Mouse (Mus musculus) heart, adult 2 months (tissue): ENCODE measurements around the gene Hs6st3.

Experiments
- CTCF ChIP-seq: fragments of 200-600 bp; IDR thresholded peaks from 2 replicates; pipeline ENCODE4 v1.8.1; 2022; ENCODE audit warnings: antibody characterized with exemption, mild to moderate bottlenecking, moderate library complexity
- POLR2A ChIP-seq: fragments of 200-500 bp; IDR thresholded peaks from 2 replicates; pipeline ENCODE4 v1.6.1; 2011; ENCODE audit warnings: mild to moderate bottlenecking, low read depth, low read length, control low read depth; ENCODE audit not compliant: insufficient read depth

DNA sequence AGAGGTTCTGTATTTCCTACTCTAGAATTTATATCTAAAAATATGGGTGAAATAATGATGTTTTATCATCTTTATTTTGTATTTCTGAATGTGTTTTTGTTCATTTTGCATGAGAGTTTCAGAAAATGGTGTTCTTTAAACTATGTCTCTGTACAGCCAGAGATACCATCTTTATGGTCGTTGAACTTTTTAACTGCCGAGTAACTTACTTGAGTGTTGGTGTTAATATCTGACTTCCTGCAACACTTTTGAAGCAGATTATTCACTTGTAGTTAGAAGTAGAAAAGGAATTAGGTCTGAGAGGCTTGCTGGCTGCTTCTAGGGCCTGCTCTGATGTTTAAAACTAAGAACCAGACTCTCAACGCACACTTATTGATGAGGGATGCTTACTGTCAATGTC, 576.6 kb downstream of the Hs6st3 start:
- no peak for TF ChIP-seq POLR2A
- TF ChIP-seq CTCF = no peak
